Mouse (Mus musculus) NIH3T3 (cell line): Measurements from ENCODE around the gene Gm45234.
A peak's percentile ranks its signal among the peaks of the same experiment; 100 is the strongest.

Experiments
- DNase-seq: peaks from one replicate; pipeline ENCODE4 v3.0.0-alpha.2; 2012; ENCODE audit warnings: low read depth

Gene Gm45234

DNA sequence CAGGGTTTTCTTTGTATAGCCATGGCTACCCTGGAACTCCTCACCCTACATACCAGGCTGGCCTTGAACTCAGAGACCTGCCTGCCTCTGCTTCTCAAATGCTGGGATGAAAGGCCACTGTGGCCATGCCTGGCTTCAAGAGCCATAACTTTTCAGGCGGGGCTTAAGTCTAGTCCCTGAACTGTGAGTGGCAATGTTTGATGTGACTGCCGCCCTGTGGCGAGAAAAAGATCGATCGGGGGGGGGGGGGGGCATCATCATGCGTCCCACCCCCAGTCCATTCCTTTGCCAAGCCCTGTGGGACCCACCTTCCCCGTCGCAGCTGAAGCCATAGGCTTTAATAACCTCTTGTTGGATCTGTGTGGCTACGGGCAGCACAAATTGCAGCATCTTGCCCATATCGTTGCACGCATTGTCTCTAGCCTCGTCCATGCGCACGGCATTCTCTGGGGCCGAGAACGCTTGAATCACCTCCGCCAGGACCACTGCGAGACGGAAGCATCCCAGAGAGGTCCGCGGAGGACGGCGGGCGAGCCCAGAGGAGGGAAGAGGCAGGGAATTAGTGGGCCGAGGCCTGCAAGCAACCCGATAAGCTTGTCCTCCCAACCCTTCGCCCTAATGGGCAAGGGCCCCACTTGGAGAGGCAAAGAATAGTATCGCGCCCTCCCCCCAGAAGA, 15.5 kb downstream of the Gm45234 start:
- DNase-seq = peak; percentile 86

GRCm38 (mm10) chr6:124739231-124739796, 16.5 kb downstream of the Gm45234 start:
- DNase-seq = no peak

GRCm38 (mm10) chr6:124738511-124739023, 17.3 kb downstream of the Gm45234 start, which contains the start of gene Ptpn6:
Ptpn6 (minus strand) TSS chr6:124738714.
- DNase-seq = peak; percentile 25

GRCm38 (mm10) chr6:124737040-124737439, 18.8 kb downstream of the Gm45234 start:
- no peak for DNase-seq

GRCm38 (mm10) chr6:124734417-124734816, 21.4 kb downstream of the Gm45234 start:
- DNase-seq = no peak

- no peak for DNase-seq
Observed at GRCm38 (mm10) chr6:124732476-124733370, 23.1 kb downstream of the Gm45234 start.

DNA sequence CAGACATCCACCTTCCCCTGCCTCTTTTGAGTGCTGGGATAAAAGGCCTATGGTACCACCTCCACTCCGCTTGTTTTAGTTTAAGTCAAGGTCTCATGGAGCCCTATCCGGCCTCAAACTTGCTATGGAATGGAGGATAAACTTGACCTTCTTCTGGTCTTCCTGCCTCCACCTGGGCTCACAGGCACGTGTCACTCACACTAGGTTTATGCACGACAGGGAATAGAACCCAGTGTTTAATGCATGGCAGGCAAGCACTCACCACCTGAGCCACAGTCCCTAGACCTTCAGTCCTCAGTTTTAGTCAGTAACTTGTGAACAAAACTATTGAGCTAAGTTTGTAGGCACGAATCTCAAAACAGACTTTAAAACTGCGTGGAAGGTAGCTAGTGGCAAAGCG, 24.8 kb downstream of the Gm45234 start:
- DNase-seq = no peak

DNA sequence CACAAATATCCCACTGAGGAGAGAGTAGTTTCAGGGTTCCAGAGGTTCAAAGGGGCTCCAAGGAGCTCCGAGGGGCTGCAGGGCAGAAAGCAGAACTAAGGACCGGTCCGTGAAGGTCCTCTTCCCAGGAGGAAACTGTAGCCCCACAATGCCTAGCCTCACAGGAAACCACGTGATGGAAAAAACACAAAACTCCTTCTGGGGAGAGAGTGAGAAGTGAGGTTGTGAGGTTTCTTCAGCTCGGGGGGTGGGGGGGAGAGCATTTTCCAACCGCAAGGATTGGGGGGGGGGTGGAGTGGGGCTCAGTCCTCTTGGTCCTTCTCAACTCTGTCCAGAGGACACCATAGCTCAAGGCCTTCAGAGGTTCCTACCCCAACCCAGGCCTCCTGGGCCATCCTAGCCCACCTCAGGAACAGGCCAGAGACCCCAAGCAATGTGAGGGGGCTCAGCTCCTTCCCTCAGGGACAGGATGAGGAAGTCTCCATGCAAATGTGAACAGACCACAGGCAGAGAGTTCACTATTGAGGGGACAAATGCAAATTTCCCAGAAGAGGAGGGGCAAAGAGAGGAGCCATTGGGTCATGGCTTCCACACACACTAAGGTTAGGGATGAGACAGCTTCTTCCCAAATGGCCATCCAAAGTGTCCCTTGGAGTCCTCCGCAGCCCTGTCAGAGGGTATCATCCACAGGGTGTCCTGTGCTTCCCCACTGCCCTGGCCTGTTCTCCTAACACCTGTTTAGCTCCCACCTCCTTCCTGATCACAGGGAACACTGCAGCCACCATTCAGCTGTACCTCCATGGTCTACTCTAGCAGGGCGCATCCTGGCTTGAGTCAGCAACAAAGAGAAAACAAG, 25.7 kb downstream of the Gm45234 start:
- no peak for DNase-seq

- DNase-seq = no peak
Observed at GRCm38 (mm10) chr6:124728621-124729020, 27.2 kb downstream of the Gm45234 start.

DNA sequence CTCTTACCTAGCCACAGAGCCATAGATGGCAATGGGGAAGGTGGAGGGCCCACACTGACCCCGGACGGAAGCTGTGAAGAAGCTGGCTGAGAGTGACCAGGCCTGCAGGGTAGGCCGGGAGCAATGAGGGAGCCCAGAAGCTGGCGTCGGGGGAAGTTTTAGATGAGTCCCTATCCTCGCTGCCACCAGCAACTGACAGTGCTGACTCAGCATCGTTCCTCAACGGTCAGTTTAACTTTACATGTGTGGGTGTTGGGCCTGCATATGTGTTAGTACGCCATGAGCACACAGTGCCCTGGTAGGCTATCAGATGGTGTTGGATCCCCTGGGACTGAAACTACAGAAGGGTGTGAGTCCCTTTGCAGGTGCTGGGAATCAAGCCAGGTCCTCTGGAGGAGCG, 31.3 kb downstream of the Gm45234 start:
- DNase-seq = no peak

GRCm38 (mm10) chr6:124723541-124723940, 32.3 kb downstream of the Gm45234 start:
- DNase-seq = no peak

DNA sequence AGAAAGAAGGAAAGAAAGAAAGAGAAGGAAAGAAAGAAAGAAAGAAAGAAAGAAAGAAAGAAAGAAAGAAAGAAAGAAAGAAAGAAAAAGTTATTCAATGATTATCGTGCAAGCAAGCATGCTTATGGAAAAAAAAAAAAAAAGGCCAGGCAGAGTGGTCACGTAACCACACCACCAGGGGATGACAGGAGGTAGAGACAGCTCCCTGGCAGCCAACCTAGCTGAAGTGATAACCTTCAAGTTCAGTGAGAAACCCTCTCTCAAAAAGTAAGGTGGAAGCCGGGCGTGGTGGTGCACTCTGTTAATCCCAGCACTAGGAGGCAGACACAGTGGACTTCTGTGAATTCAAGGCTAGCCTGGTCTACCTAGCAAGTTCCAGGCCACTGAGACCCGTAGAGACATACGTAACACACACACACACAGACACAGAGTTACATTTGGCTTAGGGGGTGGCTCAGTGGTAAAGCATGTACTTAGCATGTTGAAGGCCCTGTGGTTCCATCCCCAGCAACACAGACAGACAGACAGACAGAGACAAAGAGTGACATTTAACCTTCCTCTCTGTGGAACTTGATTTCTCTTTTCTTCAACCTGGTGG, 32.8 kb downstream of the Gm45234 start:
- no peak for DNase-seq

DNA sequence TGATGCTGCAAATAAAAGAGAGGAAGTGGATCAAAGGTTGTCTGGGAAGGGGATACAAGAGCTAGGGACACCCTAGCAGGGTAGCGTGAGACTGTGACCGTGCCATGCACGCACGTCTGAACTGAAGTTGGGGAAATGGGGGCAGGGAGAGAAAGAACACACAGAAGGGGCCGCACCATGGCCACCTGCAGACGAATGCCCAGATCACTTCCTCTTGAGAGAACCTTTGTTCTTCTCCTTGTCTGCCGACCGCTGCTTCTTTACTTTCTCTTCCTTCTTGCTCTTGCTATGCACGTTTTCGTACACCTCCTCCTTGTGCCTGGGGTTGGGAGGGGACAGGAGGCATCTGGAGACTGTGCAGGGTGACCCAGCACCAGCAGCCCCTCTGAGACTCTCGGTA, 34.9 kb downstream of the Gm45234 start:
- DNase-seq = no peak

DNA sequence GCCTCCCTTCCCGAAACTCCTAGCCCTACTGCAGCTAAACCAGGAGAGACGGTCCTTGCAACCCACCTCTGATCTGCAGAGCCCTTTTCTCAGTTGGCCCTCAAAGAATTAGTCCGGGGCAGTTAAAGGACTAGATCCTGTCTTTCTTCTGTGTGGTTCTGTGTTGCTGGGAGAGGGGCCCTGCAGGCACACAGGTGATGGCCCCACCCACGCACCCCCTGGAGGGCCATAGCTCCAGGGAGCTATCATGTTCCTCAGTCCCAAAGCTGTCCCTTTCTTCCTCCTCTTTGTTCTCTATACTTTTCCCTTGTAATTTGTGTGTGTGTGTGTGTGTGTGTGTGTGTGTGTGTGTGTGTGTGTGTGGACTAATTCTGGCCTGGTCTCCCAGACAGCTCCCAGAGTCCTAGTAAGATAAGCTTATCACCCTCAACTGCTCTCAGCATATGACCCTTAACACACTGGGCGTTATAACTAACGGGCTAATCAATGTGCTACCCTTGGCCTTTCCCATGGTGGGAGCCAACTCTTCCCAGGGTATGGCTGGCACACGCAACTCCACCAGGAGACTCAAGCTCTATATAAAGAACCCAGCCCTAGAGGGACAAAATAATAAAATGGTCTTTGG, 36.4 kb downstream of the Gm45234 start:
- DNase-seq = no peak

- DNase-seq = no peak
Observed at GRCm38 (mm10) chr6:124718703-124719102, 37.1 kb downstream of the Gm45234 start.

DNA sequence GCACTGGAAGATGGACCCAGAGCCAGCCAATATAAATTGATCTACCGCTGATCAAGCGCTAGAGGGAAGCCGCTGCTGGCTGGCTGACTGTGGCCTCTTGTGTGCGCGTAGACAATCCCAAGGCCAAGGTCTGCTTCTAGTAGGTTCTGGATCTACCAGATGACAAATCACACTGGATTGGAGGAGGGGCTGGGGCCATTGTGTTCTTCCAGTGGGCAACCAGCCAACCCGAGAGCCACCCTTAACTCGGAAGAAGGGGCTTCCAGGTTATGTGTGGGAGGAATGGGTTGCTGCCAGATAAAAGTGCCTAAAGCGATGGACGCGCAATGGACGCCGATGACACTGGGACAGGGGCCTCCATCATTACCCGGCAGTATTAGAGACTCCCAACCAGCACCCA, 37.9 kb downstream of the Gm45234 start:
- no peak for DNase-seq

- DNase-seq = peak; percentile 77
Observed at GRCm38 (mm10) chr6:124716864-124717490, 38.8 kb downstream of the Gm45234 start.

- DNase-seq = no peak
Observed at GRCm38 (mm10) chr6:124712918-124713317, 42.9 kb downstream of the Gm45234 start.

DNA sequence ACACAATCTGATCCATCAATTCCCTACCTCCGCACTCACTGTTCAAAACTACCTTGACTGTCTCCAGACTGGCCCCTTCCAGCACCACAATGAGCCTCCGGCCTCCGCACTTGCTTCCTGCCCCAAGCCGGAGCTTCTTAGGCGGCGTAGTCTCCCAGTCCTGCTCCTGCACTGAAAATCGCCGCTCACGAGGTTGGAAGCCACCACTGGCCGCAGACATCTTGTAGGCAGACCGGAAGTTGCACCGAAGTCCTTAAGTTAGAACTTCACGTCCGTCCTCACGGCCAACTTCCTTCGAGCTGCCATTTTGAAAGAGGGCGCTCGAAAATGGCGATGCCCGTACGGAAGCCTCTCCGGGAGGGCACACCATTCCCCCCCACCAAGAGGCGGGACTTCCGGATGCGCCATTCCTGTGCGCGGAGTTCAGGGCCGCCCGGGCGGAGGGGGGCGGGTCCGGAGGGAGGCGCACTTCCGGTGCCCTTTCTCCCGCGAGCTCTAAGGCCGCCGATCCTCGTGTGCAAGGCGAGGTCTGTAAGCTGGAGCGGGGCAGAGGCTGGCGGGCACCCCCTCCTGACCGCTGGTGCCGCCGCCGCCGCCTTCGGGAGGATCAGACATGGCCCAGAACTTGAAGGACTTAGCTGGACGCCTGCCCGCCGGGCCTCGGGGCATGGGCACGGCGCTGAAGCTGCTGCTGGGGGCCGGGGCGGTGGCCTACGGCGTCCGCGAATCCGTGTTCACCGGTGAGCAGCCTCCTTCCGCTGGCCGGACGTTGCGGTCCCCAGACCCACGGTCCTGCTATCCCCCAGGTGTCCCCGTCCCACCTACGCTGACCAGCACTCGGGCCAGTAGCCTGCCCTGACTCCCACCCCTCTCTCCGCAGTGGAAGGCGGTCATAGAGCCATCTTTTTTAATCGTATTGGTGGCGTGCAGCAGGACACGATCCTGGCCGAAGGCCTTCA, 43.7 kb downstream of the Gm45234 start, which contains the start of the genes Emg1 and Phb2:
Emg1 (minus strand) TSS at position 355 of the 959 bp plus-strand sequence.
Phb2 (plus strand) TSS at position 513 of the 959 bp plus-strand sequence.
- DNase-seq = peak; percentile 99
